Mouse (Mus musculus) neural tube, embryonic 15.5 days (tissue): ENCODE results near the gene Tead3. TPM values are rescaled to one million over a fixed set of nuclear protein-coding genes. Genes with fewer than 3 reads are reported as not detected.

ENCODE experiments used
- ATAC-seq: fragments of 200-750 bp; cut with Nextera tagmentation; 2 replicates; pipeline ENCODE4 v1.8.0; 2017; ENCODE audit warnings: mild to moderate bottlenecking, moderate TSS enrichment, moderate library complexity; ENCODE audit not compliant: low FRiP score
- H3K27ac ChIP-seq: fragments of 300-500 bp; sonication (generic); replicated peaks from 2 replicates; pipeline ENCODE4 v1.5.1; 2015; ENCODE audit warnings: mild to moderate bottlenecking, inconsistent platforms
- H3K27me3 ChIP-seq: fragments of 300-500 bp; sonication (generic); replicated peaks from 2 replicates; pipeline ENCODE4 v1.6.1; 2015; ENCODE audit warnings: inconsistent platforms
- H3K36me3 ChIP-seq: fragments of 300-500 bp; sonication (generic); 2 replicates; pipeline ENCODE4 v1.6.1; 2015; ENCODE audit warnings: inconsistent platforms
- H3K4me1 ChIP-seq: fragments of 300-500 bp; sonication (generic); 2 replicates; pipeline ENCODE4 v1.6.1; 2015; ENCODE audit warnings: inconsistent platforms
- H3K4me2 ChIP-seq: fragments of 300-500 bp; sonication (generic); 2 replicates; pipeline ENCODE4 v1.6.1; 2015; ENCODE audit warnings: inconsistent platforms, mild to moderate bottlenecking, moderate library complexity
- H3K4me3 ChIP-seq: fragments of 300-500 bp; sonication (generic); replicated peaks from 2 replicates; pipeline ENCODE4 v1.5.1; 2015; ENCODE audit warnings: mild to moderate bottlenecking, inconsistent platforms
- H3K9ac ChIP-seq: fragments of 300-500 bp; sonication (generic); replicated peaks from 2 replicates; pipeline ENCODE4 v1.6.1; 2015; ENCODE audit warnings: mild to moderate bottlenecking, inconsistent platforms
- H3K9me3 ChIP-seq: fragments of 300-500 bp; sonication (generic); replicated peaks from 2 replicates; pipeline ENCODE4 v1.6.1; 2016; ENCODE audit warnings: inconsistent platforms
- WGBS: fragments of 180-500 bp; shearing (Covaris S2); methylation state at CpG from one replicate; pipeline ENCODE4 v1.1.7; 2015; ENCODE audit warnings: mixed read lengths; 5-methylcytosine and 5-hydroxymethylcytosine counted together
- polyA plus RNA-seq: library from polyadenylated mRNA; unstranded; fragments of >200 nt; fragmentation: Nextera tagmentation; extraction: Ambion mirVana; gene quantifications from 2 replicates; pipeline ENCODE4 v1.2.1, GENCODE M21; 2015

Tead3 gene
- polyA plus RNA-seq, 1 experiment from 2014 or later: 1.5 TPM

DNA sequence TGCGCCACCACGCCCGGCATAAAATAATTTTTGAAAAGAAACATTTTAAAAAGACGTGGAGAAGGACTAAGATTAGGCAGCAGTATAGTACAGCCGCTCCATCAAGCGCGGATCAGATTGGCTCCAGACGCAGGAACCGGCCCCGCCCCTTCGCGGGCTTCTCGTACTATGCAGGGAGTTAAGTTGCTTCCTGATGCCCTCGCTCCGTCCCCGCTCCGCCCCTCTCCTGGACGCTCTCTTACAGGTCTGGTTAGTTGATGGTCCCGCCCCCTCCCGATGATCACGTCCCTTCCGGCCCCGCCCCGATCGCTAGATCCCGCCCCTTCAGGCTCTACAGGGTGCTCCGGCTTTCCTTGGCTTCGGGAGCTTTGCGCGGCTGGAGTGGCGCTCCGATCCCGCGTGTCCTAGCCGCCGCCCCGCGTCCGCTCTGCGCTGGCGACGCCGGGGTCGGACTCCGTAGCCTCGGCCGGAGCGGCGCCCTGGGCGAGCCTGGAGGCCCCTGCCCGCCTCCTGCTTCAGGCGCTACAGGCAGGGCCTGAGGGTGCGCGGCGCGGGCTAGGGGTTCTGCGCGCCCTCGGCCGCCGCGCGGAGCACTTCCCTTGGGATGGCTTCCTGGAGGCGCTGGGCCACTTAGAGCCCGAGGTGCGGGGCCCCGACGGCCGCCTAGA is 37.3 kb downstream of the Tead3 start, which contains the start of gene Fance:
Gene Fance, plus strand, starts transcription at position 308 of the 668 bp plus-strand sequence.
- peak within 1 kb of the TSS; percentile 69 for H3K4me2 ChIP-seq
- H3K9me3 ChIP-seq: no peaks in the 10 kb centered on the region
- H3K27me3 ChIP-seq: no peaks in the 10 kb centered on the region
- peak within 1 kb of the TSS; percentile 81 for H3K9ac ChIP-seq
- peak within 1 kb of the TSS; percentile 87 for H3K27ac ChIP-seq
- H3K36me3 ChIP-seq: peaks cover 12% of the 10 kb centered on the region
- ATAC-seq: peak; percentile 99
- WGBS: under 1% methylated on average over 69 of the region's 69 CpGs
- H3K4me1 ChIP-seq: peaks cover 35% of the 10 kb centered on the region
- H3K4me3 ChIP-seq: peak within 1 kb of the TSS; percentile 74

DNA sequence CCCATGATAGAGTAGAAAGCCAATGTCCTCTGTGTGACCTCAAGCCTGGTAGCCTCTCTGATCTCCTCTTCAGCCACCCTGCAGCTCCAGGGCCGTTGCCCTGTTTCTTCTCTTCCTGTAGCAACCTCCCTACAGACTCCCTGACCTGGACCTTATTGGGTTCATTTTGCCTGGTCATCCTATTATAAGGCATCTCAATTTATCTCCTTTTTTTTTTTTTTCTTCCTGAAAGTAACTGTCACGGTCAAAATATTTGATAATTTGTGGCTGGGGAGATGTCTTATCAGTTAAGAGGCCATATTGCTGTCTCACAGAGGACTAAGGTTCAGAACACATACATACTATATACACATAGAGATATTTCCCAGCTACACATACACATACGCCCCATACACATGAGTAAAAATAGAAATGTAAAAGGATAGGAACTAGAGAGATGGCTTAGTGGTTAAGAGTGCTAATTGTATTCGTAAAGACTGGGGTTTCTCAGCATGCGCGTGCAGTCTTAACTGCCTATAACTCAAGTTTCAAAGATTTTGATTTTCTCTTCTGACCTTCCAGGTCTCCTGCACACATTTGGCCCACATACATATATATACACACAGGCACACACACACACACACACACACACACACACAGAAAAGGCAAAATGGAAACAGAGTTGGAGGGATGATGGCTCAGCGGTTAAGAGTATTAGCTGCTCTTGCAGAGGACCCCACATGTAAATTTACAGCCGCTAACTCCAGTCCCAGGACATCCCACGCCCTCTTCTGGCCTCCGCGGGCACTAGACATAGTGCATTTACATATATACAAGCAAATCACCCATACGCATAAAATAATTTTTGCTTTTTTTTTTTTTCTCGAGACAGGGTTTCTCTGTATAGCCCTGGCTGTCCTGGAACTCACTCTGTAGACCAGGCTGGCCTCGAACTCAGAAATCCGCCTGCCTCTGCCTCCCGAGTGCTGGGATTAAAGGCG is 38.1 kb downstream of the Tead3 start:
- Histone ChIP-seq H3K4me1 (peaks cover 35% of the 10 kb centered on the region), H3K27me3 (no peaks in the 10 kb centered on the region), H3K36me3 (peaks cover 7% of the 10 kb centered on the region), H3K9ac (peak overlapping the region; percentile 38; the same call in 1 of the 2 replicates), H3K9me3 (no peaks in the 10 kb centered on the region), H3K4me3 (peak overlapping the region; percentile 74), H3K4me2 (peak overlapping the region; percentile 69), H3K27ac (peak overlapping the region; percentile 87)
- 31% methylated on average over 17 of the region's 17 CpGs for WGBS
- peak; percentile 15 for ATAC-seq

DNA sequence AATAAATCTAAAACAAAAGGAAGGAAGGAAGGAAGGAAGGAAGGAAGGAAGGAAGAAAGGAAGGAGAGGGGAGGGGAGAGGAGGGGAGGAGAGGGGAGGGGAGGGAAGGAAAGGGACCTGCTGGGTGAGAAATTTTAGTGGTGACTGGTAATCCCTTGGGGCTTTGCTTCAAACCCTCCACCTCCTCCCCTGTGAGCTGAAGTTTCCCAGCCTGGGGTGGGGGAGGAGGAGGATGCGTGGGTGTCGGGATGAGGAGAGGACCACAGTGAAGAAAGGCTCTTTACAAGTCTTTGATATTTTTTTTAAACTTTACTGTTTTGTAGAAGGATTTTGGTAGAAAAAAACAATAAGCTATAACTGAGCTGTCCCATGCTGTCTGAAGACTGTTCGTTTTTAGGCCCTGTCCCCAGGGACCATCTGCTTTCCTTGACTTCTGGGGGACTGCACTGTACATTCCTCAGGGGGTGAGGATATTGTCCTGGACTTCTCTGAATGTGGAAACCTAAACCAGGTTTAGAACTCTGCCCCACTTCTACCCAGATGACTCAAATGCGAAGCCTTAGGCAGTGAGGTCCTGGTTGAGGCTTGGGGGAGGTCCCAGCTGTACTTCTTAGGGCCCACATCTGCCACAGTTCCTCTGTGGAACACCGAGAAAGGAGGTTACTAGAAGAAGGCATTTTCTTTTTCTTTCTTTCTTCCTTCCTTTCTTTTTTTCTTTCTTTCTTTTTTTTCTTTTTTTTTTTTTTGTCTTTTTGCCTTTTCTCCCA is 39.1 kb downstream of the Tead3 start:
- Histone ChIP-seq H3K27ac (no peak overlapping the region), H3K36me3 (no peaks in the 10 kb centered on the region; the same call in 1 of the 2 replicates), H3K4me1 (peaks cover 35% of the 10 kb centered on the region), H3K27me3 (no peaks in the 10 kb centered on the region), H3K9me3 (no peaks in the 10 kb centered on the region), H3K9ac (no peak overlapping the region), H3K4me2 (no peak overlapping the region), H3K4me3 (no peak overlapping the region)
- no peak for ATAC-seq
- WGBS: 82% methylated on average over 5 of the region's 5 CpGs

GRCm38 (mm10) chr17:28310831-28311230 is 39.8 kb downstream of the Tead3 start:
- no peak overlapping the region for H3K9ac ChIP-seq
- no peak overlapping the region for H3K4me2 ChIP-seq
- no peak overlapping the region for H3K27ac ChIP-seq
- 87% methylated on average over 3 of the region's 3 CpGs for WGBS
- ATAC-seq: no peak
- H3K4me3 ChIP-seq: no peak overlapping the region
- peaks cover 29% of the 10 kb centered on the region for H3K4me1 ChIP-seq
- no peaks in the 10 kb centered on the region for H3K36me3 ChIP-seq
- no peaks in the 10 kb centered on the region for H3K27me3 ChIP-seq
- H3K9me3 ChIP-seq: no peaks in the 10 kb centered on the region

DNA sequence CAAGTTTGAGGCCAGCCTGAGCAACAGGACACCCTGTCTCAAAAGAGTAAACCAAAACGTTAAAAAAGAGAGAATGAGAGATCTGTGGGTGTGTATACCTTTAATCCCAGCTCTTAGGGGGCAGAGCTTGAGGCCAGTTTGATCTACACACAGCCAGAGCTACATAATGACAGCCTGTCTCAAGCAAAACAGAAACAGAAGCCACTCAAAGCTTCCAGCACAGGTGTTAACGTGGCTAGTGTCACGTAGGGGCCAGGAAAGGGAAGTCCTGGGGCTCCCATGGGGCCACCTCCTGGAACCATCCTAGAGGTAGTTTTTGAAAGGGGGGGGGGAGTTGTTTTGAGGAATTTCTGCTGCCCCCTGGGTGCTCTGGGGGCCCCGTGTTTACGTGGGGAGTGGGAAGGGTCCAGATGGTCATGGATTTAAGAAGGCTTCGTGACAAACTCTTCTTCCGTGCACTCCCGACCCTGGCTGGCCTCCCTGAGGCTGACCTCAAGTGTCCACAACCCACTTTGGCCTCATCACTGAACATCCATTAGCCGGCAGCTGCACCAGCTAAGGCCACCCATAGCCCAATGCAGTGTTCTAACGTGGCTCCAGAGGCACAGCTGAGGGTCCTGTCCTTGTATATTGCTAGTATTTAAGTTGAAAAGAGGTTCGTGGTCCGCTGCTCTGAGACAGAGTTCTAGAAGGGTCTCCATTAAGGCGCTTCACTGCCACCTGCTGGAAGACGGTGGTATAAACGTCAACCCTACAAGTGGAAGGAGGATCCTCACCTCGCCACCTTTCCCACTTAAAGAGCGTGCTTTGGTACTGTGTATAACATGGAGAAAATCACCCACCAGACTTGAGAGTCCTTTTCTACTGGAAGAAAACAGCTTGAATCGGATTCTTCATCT is 42.1 kb downstream of the Tead3 start:
- no peaks in the 10 kb centered on the region for H3K27me3 ChIP-seq
- 21% methylated on average over 18 of the region's 18 CpGs for WGBS
- no peak overlapping the region for H3K27ac ChIP-seq
- peak overlapping the region; percentile 32; the same call in 1 of the 2 replicates for H3K4me2 ChIP-seq
- H3K36me3 ChIP-seq: no peaks in the 10 kb centered on the region
- H3K9ac ChIP-seq: 0 out of 2 replicates have a peak overlapping the region, but pooled peaks have one; percentile 17
- no peaks in the 10 kb centered on the region for H3K9me3 ChIP-seq
- H3K4me3 ChIP-seq: no peak overlapping the region
- peaks cover 8% of the 10 kb centered on the region; the same call in 1 of the 2 replicates for H3K4me1 ChIP-seq
- no peak for ATAC-seq

DNA sequence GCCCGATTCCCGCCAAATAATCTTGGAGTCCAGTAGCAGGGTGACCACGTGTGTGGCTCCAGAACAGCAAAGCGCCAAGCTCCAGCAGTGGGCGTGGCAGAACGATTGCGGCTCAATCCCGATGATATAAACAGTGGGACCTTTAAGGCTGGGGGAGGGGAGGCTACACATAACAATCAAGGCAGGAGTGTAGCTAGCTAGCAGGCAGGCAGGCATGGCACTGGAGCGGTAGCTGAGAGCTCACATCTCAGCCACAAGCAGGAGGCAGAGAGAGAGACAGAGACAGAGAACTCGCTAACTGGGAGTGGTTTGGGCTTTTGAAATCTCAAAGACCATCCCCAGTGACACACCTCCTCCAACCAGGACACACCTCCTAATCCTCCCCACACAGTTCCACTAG is 45.4 kb downstream of the Tead3 start:
- 64% methylated on average over 10 of the region's 10 CpGs for WGBS
- ATAC-seq: no peak
- Histone ChIP-seq H3K9ac (no peak overlapping the region), H3K4me2 (no peak overlapping the region), H3K4me1 (peaks cover 3% of the 10 kb centered on the region; the same call in 1 of the 2 replicates), H3K36me3 (no peaks in the 10 kb centered on the region), H3K27me3 (no peaks in the 10 kb centered on the region), H3K9me3 (no peaks in the 10 kb centered on the region), H3K4me3 (no peak overlapping the region), H3K27ac (no peak overlapping the region)

GRCm38 (mm10) chr17:28300850-28301249 is 49.8 kb downstream of the Tead3 start:
- WGBS: 54% methylated on average over 3 of the region's 3 CpGs
- 0 out of 2 replicates have a peak, but pooled peaks cover 5% of the 10 kb centered on the region for H3K4me1 ChIP-seq
- H3K9me3 ChIP-seq: no peaks in the 10 kb centered on the region
- no peak overlapping the region for H3K27ac ChIP-seq
- H3K27me3 ChIP-seq: no peaks in the 10 kb centered on the region
- ATAC-seq: no peak
- no peak overlapping the region for H3K4me2 ChIP-seq
- no peak overlapping the region for H3K4me3 ChIP-seq
- H3K36me3 ChIP-seq: peaks cover 3% of the 10 kb centered on the region; the same call in 1 of the 2 replicates
- no peak overlapping the region for H3K9ac ChIP-seq

DNA sequence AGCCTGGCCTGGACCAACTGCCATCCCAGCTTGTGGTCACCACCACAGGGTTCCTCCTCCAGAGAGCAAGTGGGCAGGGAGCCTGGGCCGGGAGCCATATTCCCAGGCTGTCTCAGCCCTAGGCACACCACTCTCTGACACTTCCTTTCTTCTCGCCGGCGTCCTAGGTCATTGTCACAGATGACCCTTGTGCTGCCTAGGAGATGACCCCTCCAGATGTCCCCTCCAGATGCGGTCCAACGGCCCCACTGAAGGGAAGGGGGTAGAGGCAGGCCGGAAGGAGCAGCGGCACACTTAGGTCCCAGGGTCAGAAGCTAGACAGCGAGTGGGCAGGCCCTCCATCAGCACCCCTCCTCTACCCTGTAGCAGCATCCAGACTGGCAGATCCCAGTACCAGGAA is 50.3 kb downstream of the Tead3 start:
- Histone ChIP-seq H3K27ac (no peak overlapping the region), H3K9me3 (no peaks in the 10 kb centered on the region), H3K27me3 (no peaks in the 10 kb centered on the region), H3K36me3 (peaks cover 3% of the 10 kb centered on the region; the same call in 1 of the 2 replicates), H3K4me2 (no peak overlapping the region), H3K4me3 (no peak overlapping the region), H3K9ac (no peak overlapping the region), H3K4me1 (peaks cover 5% of the 10 kb centered on the region)
- 39% methylated on average over 9 of the region's 9 CpGs for WGBS
- no peak for ATAC-seq

GRCm38 (mm10) chr17:28299669-28300320 is 50.8 kb downstream of the Tead3 start:
- no peaks in the 10 kb centered on the region for H3K27me3 ChIP-seq
- H3K4me2 ChIP-seq: no peak overlapping the region
- H3K36me3 ChIP-seq: peaks cover 3% of the 10 kb centered on the region; the same call in 1 of the 2 replicates
- H3K9ac ChIP-seq: no peak overlapping the region
- no peak for ATAC-seq
- H3K27ac ChIP-seq: no peak overlapping the region
- 57% methylated on average over 10 of the region's 11 CpGs for WGBS
- no peak overlapping the region for H3K4me3 ChIP-seq
- peaks cover 11% of the 10 kb centered on the region for H3K4me1 ChIP-seq
- H3K9me3 ChIP-seq: no peaks in the 10 kb centered on the region

DNA sequence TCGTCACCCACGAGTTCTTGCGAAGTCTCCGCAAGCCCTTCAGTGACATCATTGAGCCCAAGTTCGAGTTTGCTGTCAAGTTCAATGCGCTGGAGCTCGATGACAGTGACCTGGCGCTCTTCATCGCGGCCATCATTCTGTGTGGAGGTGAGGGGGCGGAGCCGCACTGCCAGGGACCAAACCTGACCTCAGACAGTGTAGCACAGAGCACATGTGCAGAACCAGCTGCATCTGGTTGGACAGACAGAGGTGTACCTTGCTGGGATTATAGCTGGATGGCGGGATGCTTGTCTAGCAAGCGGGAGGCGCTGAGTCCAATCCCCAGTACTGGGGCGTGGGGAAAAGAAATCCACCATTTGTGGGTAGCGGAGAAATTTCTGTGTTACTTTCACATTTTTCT is 51.7 kb downstream of the Tead3 start:
- 95% methylated on average over 17 of the region's 17 CpGs for WGBS
- Histone ChIP-seq H3K36me3 (peaks cover 3% of the 10 kb centered on the region; the same call in 1 of the 2 replicates), H3K4me2 (no peak overlapping the region)

More for the DNA sequence above, 51.7 kb downstream of the Tead3 start:
- ATAC-seq: no peak
- Histone ChIP-seq H3K4me1 (peaks cover 15% of the 10 kb centered on the region), H3K9ac (no peak overlapping the region), H3K4me3 (no peak overlapping the region), H3K9me3 (no peaks in the 10 kb centered on the region), H3K27me3 (no peaks in the 10 kb centered on the region), H3K27ac (no peak overlapping the region)
